Mouse (Mus musculus): ENCODE measurements around the gene Nras.

The Nras gene

GRCm38 (mm10) chr3:103098662-103099061 lies 40.6 kb downstream of the Nras start:
- no peak for DNase-seq (ENCODE audit: low spot score in 2 of 2)

- no peak for DNase-seq (ENCODE audit: low spot score in 2 of 2)
These were observed 41.6 kb downstream of the Nras start for GRCm38 (mm10) chr3:103099667-103100066.

- no peak for DNase-seq (ENCODE audit: low spot score in 2 of 2)
These were observed 42.6 kb downstream of the Nras start for GRCm38 (mm10) chr3:103100735-103101134.

- no peak for DNase-seq (ENCODE audit: low spot score in 2 of 2)
These were observed 43.1 kb downstream of the Nras start for GRCm38 (mm10) chr3:103101194-103101593.

GRCm38 (mm10) chr3:103101909-103102308 lies 43.8 kb downstream of the Nras start:
- DNase-seq (ENCODE audit: low spot score in 2 of 2), result peak in 1 of 2 experiments; percentile 9

- DNase-seq (ENCODE audit: low spot score in 2 of 2), result peak; percentile 96 to 97
These were observed 44.6 kb downstream of the Nras start, which contains the start of gene Dennd2c for GRCm38 (mm10) chr3:103102454-103103390. Dennd2c (plus strand) TSS chr3:103102604.

- DNase-seq (ENCODE audit: low spot score in 2 of 2), result no peak
These were observed 49.6 kb downstream of the Nras start for GRCm38 (mm10) chr3:103107565-103108240.

GRCm38 (mm10) chr3:103112216-103112615 lies 54.1 kb downstream of the Nras start:
- DNase-seq (ENCODE audit: low spot score in 2 of 2), result no peak

Data from spleen, postnatal 14 days (tissue).